Mouse (Mus musculus): ENCODE measurements around the gene Wipi2. TPM values are rescaled to one million over a fixed set of nuclear protein-coding genes. Genes with fewer than 3 reads are reported as not detected.
A peak's percentile ranks its signal among the peaks of the same experiment; 100 is the strongest.

Gene Wipi2
- total RNA-seq, 2 experiments from 2014 or later: 102 to 103 TPM

GRCm38 (mm10) chr5:142692971-142693737 is 65.7 kb downstream of the Wipi2 start:
- no peak for DNase-seq

- no peak for DNase-seq
These were observed 66.4 kb downstream of the Wipi2 start for GRCm38 (mm10) chr5:142693738-142694430.

- no peak for DNase-seq
These were observed 67.3 kb downstream of the Wipi2 start for GRCm38 (mm10) chr5:142694627-142695340.

- DNase-seq: no peak
These were observed 68.8 kb downstream of the Wipi2 start for GRCm38 (mm10) chr5:142696258-142696657.

GRCm38 (mm10) chr5:142696865-142697264 is 69.4 kb downstream of the Wipi2 start:
- DNase-seq: no peak

- no peak for DNase-seq
These were observed 70.2 kb downstream of the Wipi2 start for GRCm38 (mm10) chr5:142697742-142698141.

- no peak for DNase-seq
These were observed 73.5 kb downstream of the Wipi2 start for GRCm38 (mm10) chr5:142700842-142701589.

GRCm38 (mm10) chr5:142701651-142702510 is 74.4 kb downstream of the Wipi2 start:
- no peak for DNase-seq

- DNase-seq: no peak
These were observed 75.1 kb downstream of the Wipi2 start for GRCm38 (mm10) chr5:142702511-142703138.

GRCm38 (mm10) chr5:142703569-142703968 is 76.1 kb downstream of the Wipi2 start:
- no peak for DNase-seq

GRCm38 (mm10) chr5:142707709-142708108 is 80.2 kb downstream of the Wipi2 start:
- DNase-seq: no peak

GRCm38 (mm10) chr5:142709436-142709835 is 81.9 kb downstream of the Wipi2 start:
- DNase-seq: no peak

- DNase-seq: no peak
These were observed 84.9 kb downstream of the Wipi2 start for GRCm38 (mm10) chr5:142712373-142712772.

GRCm38 (mm10) chr5:142713966-142714365 is 86.5 kb downstream of the Wipi2 start:
- DNase-seq: no peak

GRCm38 (mm10) chr5:142715059-142715458 is 87.6 kb downstream of the Wipi2 start:
- DNase-seq: no peak

GRCm38 (mm10) chr5:142716056-142716455 is 88.6 kb downstream of the Wipi2 start:
- no peak for DNase-seq

GRCm38 (mm10) chr5:142718037-142718436 is 90.5 kb downstream of the Wipi2 start:
- DNase-seq: peak; percentile 72 to 82

GRCm38 (mm10) chr5:142718486-142718885 is 91.0 kb downstream of the Wipi2 start:
- DNase-seq: no peak

- no peak for DNase-seq
These were observed 92.4 kb downstream of the Wipi2 start for GRCm38 (mm10) chr5:142719897-142720296.
